Mouse (Mus musculus): ENCODE measurements around the gene Atp1a2.
"Not testable (repeated sequence)": the region's sequence is repeated elsewhere in the genome, so short reads cannot be mapped to it uniquely, and the experiment has no call there.

The Atp1a2 gene

DNA sequence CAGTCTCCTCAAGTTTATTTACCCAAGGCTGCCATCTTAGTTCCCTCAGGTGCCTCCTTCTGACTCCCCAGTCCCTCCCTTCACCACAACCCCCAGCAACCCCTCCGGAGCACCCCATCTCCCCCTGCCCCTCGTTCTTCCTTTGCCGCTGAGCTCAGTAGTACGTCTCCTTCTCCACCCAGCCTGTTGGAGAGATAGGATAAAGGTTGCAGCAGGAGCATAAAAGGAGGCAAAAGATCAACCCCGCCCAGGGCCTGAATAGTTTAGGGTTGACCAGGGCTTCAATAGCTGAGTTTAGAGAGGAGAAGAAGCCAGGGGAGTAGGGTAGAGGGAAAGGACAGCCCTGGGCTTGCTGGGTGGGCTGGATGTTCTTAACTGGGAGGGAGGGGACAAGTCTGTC lies 23.3 kb downstream of the Atp1a2 start:
- in situ Hi-C loops (cut with MboI, MseI): loop anchor here (10.0 kb wide), 1 partner anchor 690 kb away; no protein-coding TSS in a partner anchor

DNA sequence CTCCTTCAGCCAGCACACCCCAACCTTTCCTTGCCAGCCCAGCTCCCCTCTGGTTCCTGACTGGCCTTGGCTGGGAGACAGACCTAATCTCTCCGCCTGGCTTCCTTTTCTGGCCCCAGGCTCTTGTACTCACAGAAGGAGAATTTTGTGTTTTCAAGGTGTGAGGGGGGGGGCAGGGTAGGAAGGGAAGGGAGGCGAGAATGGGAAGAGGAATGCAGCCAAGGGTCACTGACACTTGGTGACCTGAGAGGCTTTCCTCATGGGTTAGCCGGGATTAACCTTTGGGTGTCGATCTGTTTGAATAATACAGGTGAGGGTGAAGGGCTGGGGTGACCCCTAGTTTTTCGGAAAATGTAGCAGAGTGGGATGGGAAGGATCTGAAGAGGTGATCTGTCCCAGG lies 23.7 kb downstream of the Atp1a2 start:
- in situ Hi-C loops (cut with MboI, MseI): loop anchor here (10.0 kb wide), 1 partner anchor 689 kb away; no protein-coding TSS in a partner anchor

DNA sequence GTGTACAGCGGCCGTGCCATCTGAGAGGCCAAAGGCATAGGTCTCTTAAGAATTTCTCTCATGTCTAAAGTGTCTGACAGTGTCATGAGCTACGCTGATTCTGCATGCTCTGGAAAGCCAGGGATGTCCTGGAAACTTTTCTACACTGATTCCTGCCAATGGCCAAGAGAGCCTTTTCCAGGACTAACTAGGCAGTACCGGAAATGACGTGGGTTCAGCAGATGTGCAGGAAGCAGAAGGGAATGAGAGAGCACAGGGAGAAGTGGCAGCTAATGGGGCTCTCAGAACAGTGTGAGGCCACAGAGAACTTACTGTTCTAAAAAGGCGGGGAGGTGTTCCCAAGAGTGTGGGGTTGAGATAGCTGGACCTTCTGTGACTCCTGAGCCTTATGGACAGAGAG lies 24.5 kb downstream of the Atp1a2 start:
- in situ Hi-C loops (cut with MboI, MseI): loop anchor here (10.0 kb wide), 1 partner anchor 689 kb away; no protein-coding TSS in a partner anchor

DNA sequence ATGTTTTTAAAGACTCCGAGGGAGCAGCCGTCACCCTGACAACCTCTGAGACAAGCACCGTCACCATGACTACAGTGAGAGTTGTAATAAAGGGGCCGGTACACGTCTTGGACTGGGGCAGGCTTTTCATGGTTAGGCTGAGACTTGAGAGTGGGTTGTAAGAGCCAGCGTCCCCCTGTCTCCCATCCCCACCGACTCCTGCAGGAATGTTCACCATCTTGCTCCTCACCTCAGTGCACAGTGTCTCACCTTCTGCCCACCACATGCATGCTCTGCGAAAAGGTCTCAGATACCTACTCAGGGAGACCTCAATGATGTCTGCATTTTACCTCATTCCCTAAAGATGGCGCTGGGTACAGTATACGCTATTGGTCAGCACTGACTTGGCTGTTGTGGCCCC lies 26.1 kb downstream of the Atp1a2 start:
- in situ Hi-C loops (cut with MboI, MseI): loop anchor here (10.0 kb wide), 1 partner anchor 687 kb away; no protein-coding TSS in a partner anchor

DNA sequence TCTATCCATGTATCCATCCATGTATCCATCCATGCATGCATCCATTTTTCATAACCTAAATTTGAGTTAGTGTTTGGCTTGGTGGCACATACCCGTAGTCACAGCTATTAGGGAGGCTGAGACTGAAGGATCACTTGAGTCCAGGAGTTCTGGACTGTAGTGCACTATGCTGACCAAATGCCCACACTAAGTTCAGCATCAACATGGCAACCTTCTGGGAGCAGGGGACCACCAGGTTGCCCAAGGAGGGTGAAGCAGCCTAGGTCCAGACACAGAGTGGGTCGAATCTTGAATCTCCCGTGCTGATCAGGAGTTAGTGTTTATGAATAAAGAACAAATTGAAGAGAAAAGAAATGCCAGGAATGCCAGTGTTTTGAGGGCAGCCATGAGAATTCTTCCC lies 26.7 kb downstream of the Atp1a2 start:
- in situ Hi-C loops (cut with MboI, MseI): loop anchor here (10.0 kb wide), 1 partner anchor 686 kb away; no protein-coding TSS in a partner anchor

DNA sequence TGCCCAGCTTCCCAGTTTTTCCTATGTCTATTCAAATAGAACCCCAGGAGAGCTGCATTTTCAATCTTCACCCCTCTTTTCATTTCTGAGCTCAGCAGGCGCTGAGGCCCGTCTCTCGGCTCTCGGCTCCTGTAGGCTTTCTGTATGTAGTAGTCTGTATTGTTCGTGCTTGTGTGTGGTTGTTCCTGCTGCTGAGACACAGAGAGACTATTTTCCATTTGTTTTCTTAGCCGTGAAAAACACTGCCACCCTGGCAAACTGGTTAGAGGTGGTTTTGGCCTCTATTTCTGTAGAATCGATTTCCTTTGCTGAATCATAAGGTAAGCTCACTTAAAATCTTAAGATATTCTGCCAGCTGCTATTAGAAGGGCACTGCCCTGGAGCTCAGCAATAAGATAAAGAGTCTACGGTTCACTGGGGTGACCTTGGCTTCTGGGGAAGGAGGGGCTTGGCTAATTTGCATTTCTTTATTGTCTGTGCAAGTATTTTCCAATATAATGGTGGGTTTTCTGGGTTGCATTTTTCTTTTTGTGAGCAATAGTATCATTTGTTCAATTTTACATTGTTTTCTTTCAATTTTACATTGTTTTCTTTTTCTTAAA lies 36.3 kb downstream of the Atp1a2 start, which contains the start of gene Igsf8:
Gene Igsf8 (plus strand): TSS at position 165 of the 602 bp plus-strand sequence.
- in situ Hi-C loops (cut with MboI, MseI): no loop called here

DNA sequence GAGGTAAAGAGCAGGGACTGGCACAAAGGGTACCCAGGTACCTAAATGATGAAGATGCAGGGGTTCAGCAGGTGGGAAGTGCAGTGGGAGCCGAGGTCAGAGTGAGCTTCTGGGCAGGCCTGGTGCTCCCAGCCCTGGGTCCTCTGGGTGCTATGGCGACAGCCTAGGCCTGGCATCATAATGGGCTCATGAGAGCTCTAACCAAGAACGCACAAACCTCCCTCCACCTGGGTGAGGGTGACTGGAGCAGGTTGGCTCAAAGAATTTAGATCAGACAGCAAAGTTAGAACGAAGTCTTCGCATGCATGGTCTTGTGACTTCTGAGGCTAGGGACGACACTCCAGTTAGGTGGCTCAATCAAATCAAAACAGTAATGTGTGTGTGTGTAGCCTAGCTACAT lies 39.5 kb downstream of the Atp1a2 start, which contains the start of gene Atp1a4:
Gene Atp1a4 (minus strand): TSS at position 101 of the 400 bp plus-strand sequence.
- in situ Hi-C loops (cut with MboI, MseI): loop anchor here (5.0 kb wide), 1 partner anchor 96 kb away; no protein-coding TSS in a partner anchor

DNA sequence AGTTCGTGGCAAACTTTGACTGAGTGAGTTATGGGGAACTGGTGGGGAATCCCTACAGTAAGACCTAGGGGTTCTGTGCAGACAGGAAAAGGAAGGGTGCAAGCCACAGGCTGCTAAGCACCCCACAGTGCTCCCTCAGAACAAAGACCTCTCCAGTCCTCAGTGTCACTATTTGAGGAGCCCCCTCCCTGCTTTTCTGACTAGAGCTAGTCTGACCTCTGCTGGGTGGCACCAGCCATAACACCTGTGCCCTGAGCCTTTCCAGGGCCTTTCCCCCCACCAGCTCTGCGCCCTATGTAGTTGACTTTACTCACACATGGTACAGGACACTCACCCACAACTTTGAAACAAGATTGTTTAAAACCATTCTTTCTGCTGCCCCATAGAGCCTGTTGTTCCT lies 50.2 kb downstream of the Atp1a2 start:
- in situ Hi-C loops (cut with MboI, MseI): no loop called here

DNA sequence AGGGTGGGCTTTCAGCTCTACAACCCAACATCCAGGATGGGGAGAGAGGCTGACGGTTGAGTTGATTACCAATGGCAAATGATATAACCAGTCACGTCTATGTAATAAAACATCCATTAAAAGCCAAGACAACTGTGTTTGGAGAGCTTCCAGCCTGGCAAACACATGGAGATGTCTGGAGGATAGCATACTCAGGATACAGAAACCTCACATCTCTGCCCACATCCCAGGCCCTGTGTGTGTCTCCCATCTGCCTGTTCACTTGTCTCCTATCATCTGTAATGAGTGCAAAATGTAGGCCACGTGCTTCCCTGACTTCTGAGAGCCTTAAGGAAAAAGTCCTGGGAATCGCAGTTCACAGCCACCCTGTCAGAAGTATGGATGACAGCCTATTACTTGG lies 50.6 kb downstream of the Atp1a2 start:
- in situ Hi-C loops (cut with MboI, MseI): no loop called here

DNA sequence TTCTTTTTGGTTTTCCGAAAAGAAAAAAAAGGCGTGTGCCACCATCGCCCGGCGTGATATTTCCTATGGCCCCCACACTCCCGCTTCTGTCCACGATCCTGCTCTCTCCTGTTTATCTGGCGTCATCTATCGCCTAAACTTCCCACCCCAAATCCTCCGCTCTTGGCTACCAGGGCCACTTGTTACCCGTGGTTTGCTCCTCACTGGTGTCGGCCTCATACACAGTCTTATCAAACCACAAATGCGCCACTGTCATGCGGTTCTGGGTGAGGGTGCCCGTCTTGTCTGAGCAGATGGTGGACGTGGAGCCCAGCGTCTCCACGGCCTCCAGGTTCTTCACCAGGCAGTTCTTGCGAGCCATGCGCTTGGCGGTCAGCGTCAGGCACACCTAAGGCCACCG lies 53.2 kb downstream of the Atp1a2 start:
- in situ Hi-C loops (cut with MboI, MseI): not testable (repeated sequence)

DNA sequence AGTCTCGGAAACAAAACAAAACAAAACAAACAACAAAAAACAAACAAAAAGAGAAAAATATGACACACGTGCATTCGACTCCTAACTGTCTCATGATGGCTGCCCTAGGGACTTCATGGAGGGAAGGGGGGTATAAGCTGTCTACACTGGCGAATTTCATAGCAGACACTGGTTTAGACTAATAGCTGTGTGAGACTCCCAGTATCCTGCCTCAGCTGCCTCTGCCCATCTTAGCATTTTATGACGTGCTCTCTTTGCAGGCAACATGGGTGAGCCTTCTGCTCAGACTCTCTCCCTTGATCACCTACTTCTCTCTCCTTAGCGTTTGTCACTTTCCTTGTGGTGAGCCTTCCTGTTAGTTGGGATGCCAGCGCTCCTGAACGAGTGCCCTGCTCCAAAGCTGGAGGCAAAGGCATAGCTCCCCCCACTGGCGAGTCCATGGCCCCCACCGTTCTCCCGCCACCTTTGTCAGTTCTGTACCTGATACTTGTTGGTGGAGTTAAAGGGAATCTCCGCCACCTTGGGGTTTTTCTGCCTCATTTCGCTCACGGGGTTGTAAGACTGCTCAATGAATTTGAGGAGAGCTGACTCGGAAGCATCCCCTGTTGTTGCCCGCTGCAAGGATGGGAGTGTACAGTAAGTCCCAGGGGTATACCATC lies 54.2 kb downstream of the Atp1a2 start:
- in situ Hi-C loops (cut with MboI, MseI): no loop called here

DNA sequence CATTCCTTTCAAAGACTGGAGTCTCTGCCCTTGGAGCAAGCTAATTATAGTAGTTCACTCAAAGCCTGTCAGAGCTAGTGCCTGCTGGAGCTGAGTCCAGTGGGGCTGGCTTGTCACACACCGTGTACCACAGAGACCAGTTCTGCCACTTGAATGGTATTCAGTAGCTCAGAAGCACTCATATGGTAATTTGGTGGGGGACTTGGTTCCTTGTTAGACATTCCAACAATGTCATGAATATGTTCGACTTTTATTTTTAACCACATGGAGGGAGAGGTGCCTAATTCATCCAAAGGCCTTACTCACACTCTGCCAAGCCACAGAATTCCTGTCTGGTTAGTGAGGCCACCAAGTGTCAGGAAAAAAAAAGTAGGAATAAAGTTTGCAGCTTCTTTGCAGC lies 55.5 kb downstream of the Atp1a2 start:
- in situ Hi-C loops (cut with MboI, MseI): no loop called here

DNA sequence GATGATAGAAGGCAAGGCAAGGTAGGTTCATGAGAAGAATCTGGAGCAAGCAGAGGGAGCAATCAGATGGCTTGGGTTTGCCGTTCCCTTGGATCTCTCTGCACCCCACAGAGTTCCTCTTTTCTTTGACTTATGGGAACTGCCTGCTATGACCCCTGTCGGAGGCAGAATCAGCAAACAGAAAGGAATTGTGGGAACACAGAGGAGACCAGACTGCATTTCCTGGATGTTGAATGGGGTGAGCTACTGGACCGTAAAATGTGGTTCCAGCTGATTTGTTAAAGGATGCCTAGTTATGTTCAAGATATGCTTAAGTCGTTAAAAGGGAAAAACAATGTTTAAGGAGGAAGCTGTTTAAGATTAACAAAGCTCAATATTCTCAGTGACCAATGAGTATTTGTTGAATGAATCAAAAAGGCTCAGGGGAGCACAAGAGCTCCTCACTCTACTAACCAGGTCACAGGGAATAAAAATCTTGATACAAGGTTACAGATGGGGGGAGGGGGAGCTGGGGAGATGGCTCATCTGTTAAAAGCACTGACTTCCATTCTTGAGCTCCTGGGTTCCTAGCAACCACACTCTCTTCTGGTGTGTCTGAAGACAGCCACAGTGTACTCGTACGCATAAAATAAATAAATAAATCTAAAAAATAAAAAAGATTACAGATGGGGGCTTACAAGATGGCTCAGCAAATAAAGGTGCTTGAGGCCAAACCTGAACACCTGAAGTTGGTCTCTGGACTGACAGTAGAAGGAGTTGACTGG lies 56.7 kb downstream of the Atp1a2 start:
- in situ Hi-C loops (cut with MboI, MseI): no loop called here

DNA sequence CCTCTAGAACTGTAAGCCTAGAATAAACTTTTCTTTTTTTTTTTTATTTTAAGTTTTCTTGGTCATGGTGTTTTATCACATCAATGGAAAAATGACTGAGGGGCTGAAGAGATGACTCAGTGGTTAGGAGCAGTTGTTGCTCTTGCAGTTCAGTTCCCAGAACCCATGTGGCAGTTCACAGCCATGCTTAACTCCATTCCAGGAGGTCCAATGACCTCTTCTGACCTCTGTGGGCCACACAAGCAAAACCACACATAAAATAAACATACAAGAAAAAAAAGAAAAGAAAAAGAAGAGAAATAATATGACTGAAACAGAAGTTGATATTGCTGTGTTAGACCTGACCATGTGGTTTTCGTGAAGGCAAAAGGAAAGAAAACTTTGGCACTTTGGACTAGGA lies 68.6 kb downstream of the Atp1a2 start:
- in situ Hi-C loops (cut with MboI, MseI): no loop called here

DNA sequence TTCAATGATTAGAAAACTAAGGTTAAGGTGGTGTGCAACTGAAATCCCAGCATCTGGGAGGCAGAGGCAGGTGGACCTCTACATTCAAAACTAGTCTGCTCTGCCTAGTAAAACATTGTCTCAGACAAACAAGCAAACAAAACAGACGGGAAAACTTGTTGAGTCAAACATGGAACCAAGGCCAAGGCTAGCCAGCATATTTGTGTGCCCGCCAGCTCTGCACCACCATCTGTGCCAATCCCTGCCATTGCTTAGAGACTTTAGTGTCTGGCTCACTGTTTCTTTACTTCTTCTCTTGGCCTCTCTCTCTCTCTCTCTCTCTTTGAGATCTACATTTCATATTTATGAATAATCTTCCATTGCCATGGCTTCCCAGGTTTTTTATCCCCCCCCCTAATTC lies 69.7 kb downstream of the Atp1a2 start:
- in situ Hi-C loops (cut with MboI, MseI): no loop called here

All from T-helper 2 cell (primary cell).